Mouse (Mus musculus) frontal cortex, postnatal 10 days (tissue): ENCODE data around the gene Cyp27b1.
"Not testable (repeated sequence)": the region's sequence is repeated elsewhere in the genome, so short reads cannot be mapped to it uniquely, and the experiment has no call there.

ENCODE experiments used
- DNase-seq, 2 experiments: peaks; one replicate each; pipeline ENCODE4 v3.0.0; 2022; ENCODE audit warnings: low spot score in 2 of 2, mixed read lengths in 1 of 2

Cyp27b1 gene

GRCm38 (mm10) chr10:127049395-127050118 lies 1.5 kb downstream of the Cyp27b1 start:
- DNase-seq, result no peak

GRCm38 (mm10) chr10:127050119-127050474 lies 2.0 kb downstream of the Cyp27b1 start:
- DNase-seq, result no peak

GRCm38 (mm10) chr10:127054646-127055045 lies 6.6 kb downstream of the Cyp27b1 start:
- no peak for DNase-seq

- DNase-seq, result no peak
Observed at GRCm38 (mm10) chr10:127055406-127055805, 7.4 kb downstream of the Cyp27b1 start.

- no peak for DNase-seq
Observed at GRCm38 (mm10) chr10:127056490-127056889, 8.4 kb downstream of the Cyp27b1 start.

- peak in 1 of 2 experiments; percentile 74 for DNase-seq
Observed at GRCm38 (mm10) chr10:127058161-127058560, 10.1 kb downstream of the Cyp27b1 start.

GRCm38 (mm10) chr10:127058708-127059107 lies 10.7 kb downstream of the Cyp27b1 start:
- DNase-seq, result no peak

GRCm38 (mm10) chr10:127059174-127059967 lies 11.3 kb downstream of the Cyp27b1 start:
- peak in 1 of 2 experiments; percentile 54 for DNase-seq

- DNase-seq, result peak; percentile 78 to 80
Observed at GRCm38 (mm10) chr10:127059968-127060916, 12.2 kb downstream of the Cyp27b1 start, which contains the start of gene March9. TSS of gene March9 (minus strand) at chr10:127060184.

- DNase-seq, result no peak
Observed at GRCm38 (mm10) chr10:127061085-127061484, 13.0 kb downstream of the Cyp27b1 start.

GRCm38 (mm10) chr10:127061513-127061912 lies 13.5 kb downstream of the Cyp27b1 start:
- no peak for DNase-seq

GRCm38 (mm10) chr10:127062101-127062500 lies 14.1 kb downstream of the Cyp27b1 start:
- DNase-seq, result not testable (repeated sequence)

- no peak for DNase-seq
Observed at GRCm38 (mm10) chr10:127062503-127062902, 14.5 kb downstream of the Cyp27b1 start.

GRCm38 (mm10) chr10:127063239-127063872 lies 15.3 kb downstream of the Cyp27b1 start, which contains the start of gene Cdk4:
TSS of gene Cdk4 (plus strand) at chr10:127063534.
- DNase-seq, result peak; percentile 99

- DNase-seq, result no peak
Observed at GRCm38 (mm10) chr10:127063913-127064870, 16.1 kb downstream of the Cyp27b1 start.

- no peak for DNase-seq
Observed at GRCm38 (mm10) chr10:127065981-127066380, 17.9 kb downstream of the Cyp27b1 start.

GRCm38 (mm10) chr10:127066519-127067018 lies 18.5 kb downstream of the Cyp27b1 start:
- no peak for DNase-seq

- DNase-seq, result no peak
Observed at GRCm38 (mm10) chr10:127068360-127069038, 20.4 kb downstream of the Cyp27b1 start.
